Mouse (Mus musculus) right cerebral cortex, postnatal 4 days (tissue): Measurements from ENCODE around the gene Ppfibp1.

Source experiments
- DNase-seq: peaks from one replicate; pipeline ENCODE4 v3.0.0-alpha.2; 2022

Ppfibp1 gene

GRCm38 (mm10) chr6:146883426-146883825, 4.9 kb upstream of the Ppfibp1 start:
- no peak for DNase-seq

- DNase-seq = no peak
These were observed 4.1 kb upstream of the Ppfibp1 start for GRCm38 (mm10) chr6:146884171-146884570.

GRCm38 (mm10) chr6:146884851-146885250, 3.4 kb upstream of the Ppfibp1 start:
- no peak for DNase-seq

- DNase-seq = no peak
These were observed 588 bp downstream of the Ppfibp1 start for GRCm38 (mm10) chr6:146888660-146889490.

DNA sequence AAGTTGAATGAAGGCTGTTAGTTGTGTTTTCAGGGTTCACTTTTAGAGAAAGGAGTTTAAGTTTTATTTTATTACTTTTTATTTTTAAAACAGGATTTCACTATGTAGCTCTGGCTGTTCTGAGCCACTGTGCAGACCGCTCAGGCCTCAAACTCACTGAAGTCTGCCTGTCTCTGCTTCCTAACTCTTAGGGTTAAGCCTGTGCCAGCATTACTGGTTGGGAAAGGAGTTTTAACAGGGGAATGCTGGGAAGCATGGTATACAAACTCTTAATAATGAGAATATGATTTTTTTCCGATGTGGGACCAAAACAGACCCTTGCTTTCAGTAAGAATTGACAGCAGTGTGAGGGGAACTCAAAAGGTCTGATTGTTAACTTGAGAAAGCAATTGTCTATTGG, 1.9 kb downstream of the Ppfibp1 start:
- DNase-seq = no peak

DNA sequence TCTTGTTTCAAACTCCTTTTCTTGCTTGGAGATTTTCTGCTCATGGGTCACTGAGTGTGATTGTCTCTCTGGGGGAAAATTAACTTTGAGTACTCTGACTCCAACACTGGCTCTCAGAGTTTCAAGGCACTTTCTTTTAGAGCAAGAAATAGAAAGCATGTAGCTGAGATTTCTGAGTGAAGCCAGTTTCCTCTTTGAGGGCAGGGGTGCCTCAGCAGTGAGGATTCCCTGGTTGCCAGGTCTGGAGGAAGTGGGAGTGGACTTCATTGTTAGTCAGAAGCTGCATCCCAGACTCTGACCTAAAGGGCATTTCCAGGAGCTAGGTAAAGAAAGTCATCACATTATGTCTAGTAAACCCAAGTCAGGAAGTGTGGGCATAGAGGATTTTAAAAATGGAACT, 2.3 kb downstream of the Ppfibp1 start:
- no peak for DNase-seq

DNA sequence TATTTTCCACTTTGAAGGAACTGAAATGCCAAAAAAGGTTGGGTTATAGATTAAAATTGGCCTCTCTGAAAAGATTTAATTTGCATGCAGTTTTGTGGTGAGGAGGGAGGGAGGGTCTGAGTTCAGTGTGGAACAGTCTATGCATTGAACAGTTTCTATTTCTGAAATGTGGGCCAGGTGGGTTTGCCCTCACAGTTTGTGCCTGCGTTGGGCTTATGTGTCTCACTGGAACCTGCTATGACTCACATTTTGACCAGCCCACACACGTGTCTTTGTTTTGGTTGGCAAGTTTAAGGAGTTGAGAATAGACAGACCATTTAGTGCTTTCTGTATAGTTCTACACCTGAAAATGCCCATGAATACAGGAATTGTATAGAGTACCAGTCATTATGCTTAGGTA, 5.6 kb downstream of the Ppfibp1 start:
- DNase-seq = no peak

GRCm38 (mm10) chr6:146898709-146899108, 10.4 kb downstream of the Ppfibp1 start:
- no peak for DNase-seq

DNA sequence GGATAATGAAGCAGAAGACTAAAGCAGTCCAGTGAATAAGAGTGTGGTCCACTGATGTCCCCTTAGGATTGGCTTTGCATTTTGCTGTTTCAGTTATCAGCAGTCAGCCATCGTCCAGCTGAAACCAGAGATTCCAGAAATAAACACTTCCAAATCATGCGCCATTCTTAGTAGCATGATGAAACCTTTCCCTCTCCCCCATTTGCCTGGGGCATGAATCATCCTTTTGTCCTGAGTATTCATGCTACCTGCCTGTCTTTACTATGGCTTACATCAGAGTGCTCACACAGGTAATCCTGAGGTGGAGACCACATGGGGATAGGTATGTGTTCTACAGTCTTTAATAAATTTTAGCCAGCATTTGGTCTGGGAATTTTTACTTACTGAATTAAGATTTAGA, 11.4 kb downstream of the Ppfibp1 start:
- DNase-seq = no peak

DNA sequence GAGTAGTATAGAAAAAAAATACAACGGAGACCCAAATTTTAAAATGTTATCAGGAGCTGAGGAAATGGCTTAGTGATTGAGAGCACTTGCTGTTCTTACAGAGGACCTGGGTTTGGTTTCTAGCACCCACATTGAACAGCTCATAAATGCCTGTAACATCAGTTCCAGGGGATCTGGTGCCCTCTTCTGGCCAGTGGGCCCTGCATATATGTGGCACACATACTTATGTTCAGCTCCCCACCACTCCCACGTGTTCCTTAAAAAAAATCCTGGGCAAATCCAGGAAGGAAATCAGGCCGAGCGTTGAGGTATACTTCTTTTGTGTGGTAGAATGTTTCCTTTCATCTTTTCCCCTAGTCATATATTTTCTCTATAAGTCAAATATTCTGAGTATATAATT, 13.6 kb downstream of the Ppfibp1 start:
- DNase-seq = no peak

GRCm38 (mm10) chr6:146903632-146904031, 15.3 kb downstream of the Ppfibp1 start:
- no peak for DNase-seq

DNA sequence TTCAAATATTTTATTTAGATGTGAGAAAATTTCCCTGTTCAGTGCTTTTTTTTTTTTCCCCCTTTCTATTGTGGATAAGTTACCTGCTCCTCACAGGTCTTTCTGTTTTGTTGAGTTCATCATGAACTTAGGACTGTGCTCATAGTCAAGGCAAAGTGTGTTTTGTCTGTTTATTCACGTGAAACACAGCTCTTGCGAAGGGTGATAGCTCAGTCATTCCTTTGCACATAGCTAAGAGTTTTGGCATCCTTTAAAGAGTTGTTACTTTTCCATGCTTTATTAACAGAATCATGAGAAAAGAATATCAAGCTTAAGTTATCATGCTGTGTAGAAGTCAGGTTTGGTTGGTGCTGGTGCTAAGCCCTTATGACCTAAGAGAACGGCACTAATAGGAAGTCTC, 16.4 kb downstream of the Ppfibp1 start:
- DNase-seq = no peak

DNA sequence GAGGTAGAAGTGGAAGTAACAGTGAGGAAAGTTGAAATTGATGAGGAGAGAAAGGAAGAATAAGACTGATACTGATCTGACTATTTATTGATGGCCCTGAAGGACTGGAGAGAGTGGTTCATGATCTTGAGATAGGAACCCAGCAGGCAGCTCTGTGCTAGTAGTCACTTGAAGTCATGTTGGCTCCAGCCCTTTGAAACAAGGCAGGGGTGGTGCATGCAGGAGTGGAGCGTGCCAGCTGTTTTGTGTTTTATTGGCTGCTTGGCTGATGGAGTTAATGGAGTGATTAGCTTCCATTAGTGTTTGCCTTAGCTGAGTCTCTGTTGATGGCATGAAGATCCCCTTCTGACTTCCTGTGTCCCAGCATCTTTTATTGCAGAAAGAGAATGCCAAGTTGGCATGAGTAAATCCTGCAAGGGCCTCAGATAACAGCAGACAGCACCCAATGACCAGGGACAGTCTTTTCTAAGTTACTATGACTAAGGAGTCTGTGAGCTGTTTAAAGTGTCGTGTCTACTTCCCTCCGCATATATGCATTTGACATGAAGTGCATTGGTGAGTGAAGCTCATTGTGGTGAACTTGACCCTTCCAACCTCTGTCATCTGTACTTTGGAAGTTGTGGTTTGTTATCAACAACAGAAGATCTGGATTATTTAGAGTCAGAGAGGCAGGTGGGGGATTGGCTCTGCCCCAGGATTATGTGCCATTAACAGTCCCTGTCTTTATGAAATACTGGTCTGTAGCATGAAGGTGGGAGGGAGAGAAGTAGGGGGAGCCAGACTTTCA, 17.9 kb downstream of the Ppfibp1 start:
- no peak for DNase-seq

DNA sequence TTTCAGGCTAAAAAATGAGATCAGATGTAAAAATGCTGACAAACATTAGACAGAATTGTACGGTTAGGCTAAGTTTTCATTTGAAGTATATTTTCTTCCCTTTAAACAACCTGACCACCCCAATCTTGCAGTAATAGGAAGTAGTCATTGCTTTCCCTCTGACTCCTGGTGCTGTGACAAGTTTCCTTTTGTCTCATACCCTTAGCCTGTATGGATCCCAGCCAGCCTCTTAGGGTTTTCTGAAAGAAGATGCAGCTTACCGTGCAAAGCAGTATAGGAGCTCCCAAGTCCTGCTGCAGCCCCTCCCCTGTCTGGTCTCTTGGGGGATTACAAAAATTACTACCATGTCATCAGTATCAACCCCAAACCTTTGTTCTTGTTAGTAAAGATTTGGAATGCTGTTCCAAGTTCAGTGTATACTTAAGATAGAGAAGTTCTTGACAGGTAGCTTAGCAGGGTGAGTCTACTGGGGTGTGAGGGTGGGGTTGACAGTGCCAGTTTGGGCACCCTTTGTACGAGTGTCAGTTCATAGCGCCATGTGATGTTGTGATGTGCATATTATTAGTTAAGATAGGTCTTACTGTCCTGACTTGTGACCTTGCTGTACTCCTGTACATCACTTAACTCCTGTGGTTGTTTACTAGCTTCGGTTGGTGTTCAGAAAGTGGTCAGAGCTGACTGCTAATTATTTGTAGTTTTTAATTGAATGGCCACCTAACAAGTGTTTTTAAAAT, 18.9 kb downstream of the Ppfibp1 start:
- no peak for DNase-seq

GRCm38 (mm10) chr6:146907795-146908190, 19.5 kb downstream of the Ppfibp1 start:
- no peak for DNase-seq

DNA sequence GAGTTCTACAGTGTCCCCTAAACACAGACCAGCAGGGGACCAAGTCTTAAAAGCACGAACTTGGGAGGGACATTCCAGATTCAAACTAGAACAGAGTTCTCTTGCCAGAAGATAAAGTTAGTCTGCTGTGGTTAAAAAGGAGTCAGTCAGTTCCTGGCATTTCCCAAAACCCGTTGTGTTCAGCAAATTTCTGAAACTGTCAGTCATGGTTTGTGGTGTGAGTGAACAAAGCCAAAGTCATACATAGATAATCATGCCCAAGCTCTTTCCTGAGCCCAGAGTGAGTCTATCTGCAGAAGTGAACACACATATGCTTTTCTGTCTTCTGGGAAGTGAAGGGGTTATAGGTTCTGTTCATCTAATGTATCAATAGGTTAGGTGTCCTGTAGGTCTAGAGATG, 20.5 kb downstream of the Ppfibp1 start:
- no peak for DNase-seq

DNA sequence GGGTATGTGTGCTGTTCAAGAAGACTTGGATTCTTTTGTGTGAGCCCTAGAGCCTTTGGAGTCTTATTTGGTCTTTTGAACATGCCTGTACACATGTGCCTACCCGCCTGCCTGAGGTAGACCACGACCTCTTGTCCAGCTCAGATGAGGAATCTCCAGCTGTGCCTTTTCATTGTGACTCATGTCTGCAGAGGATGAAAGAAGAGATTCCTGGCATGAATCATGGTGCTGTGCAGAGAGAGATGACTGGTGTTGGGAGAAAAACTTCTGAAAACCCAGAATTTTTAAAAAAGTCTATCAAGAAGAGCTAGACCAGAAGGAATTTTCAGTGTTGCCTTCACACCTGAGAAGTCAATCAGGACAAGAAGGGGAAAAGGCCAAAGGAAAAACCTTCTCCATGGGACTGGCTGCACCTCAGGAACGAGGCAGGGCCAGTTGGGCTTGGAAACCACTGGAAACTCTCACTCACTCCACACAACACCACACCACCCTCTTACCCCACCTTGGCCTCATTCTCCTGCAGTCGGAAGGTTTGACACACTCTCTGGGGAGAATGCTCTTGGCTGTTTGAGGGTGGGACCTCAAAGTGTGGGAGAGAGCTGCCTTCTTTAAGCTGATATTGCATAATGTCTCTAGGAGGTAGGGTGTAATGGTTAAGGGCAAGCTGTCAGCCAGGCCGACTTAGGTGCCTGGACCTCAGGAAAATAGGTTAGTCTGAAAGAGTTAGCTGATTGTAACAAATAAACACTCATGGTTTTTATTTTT, 21.6 kb downstream of the Ppfibp1 start:
- no peak for DNase-seq

DNA sequence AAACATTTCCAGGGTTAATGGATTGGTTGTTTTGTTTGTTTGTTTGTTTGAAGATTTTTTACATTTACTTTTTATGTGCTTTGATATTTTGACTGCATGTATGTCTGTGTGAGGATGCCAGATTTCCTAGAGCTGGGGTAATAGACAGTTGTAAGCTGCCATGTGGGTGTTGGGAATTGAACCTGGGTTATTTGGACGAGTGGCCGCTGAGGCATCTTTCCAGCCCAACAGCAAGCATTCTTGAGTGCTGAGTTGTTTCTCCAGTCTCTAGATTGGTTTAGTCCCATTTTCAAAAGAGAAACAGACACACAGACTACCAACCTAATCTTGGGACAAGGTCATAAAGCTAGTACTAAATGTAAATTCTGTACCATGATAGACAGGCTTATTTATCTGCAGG, 22.5 kb downstream of the Ppfibp1 start:
- DNase-seq = no peak

GRCm38 (mm10) chr6:146912835-146913488, 24.7 kb downstream of the Ppfibp1 start:
- DNase-seq = no peak

DNA sequence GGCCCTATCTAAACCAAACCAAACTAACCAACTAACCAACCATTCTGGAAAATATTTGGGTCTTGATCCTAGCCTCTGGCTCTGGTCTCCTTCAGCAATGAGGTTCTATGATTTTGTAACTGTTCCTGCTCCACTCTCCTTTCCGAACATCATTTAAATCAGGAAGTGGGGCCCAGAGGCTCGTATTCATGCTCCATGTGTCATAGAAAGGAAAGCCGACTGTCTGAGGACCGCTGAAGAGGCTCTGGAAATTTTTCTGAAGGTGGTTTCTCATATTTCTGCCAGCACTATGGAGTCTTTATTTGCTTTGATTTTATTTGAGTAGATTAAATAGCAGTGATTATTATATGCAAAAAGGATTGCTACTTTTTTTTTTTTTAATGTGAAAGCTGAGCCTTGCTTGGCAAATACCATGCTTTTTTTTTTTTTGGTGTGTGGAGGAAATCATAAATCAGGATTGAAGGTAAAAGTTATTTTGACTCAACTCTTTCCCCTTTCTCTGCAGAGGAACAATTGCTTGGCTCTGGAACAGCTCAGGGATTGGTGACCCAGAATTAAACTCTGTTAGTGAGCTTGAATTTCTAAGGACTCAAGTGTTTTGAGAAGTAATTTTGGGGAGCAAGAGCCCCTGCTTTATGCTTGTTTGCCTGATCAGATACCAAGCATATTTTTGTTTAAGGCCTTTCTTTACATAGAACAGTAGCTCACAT, 25.4 kb downstream of the Ppfibp1 start:
- DNase-seq = no peak

- DNase-seq = no peak
These were observed 27.5 kb downstream of the Ppfibp1 start for GRCm38 (mm10) chr6:146915808-146916207.

- DNase-seq = no peak
These were observed 29.1 kb downstream of the Ppfibp1 start for GRCm38 (mm10) chr6:146917396-146917795.
